Mouse (Mus musculus) lung, postnatal 10 days (tissue): ENCODE measurements around the gene Arpp21.

Source experiments
- DNase-seq: peaks from one replicate; pipeline ENCODE4 v3.0.0; 2021

The Arpp21 gene

GRCm38 (mm10) chr9:112235696-112236397 lies at the start of gene Arpp21:
Gene Arpp21, minus strand, starts transcription at chr9:112235938.
- DNase-seq, result no peak

- no peak for DNase-seq
These were observed 36.8 kb upstream of the Arpp21 start for GRCm38 (mm10) chr9:112272426-112272969.

- no peak for DNase-seq
These were observed 29.4 kb upstream of the Arpp21 start for GRCm38 (mm10) chr9:112264982-112265641.

- DNase-seq, result no peak
These were observed 26.5 kb upstream of the Arpp21 start for GRCm38 (mm10) chr9:112261986-112262901.

GRCm38 (mm10) chr9:112261556-112261955 lies 25.8 kb upstream of the Arpp21 start:
- no peak for DNase-seq

- no peak for DNase-seq
These were observed 25.0 kb upstream of the Arpp21 start for GRCm38 (mm10) chr9:112260696-112261095.

GRCm38 (mm10) chr9:112258560-112258959 lies 22.8 kb upstream of the Arpp21 start:
- no peak for DNase-seq

GRCm38 (mm10) chr9:112255971-112256370 lies 20.2 kb upstream of the Arpp21 start:
- no peak for DNase-seq

- no peak for DNase-seq
These were observed 18.0 kb upstream of the Arpp21 start for GRCm38 (mm10) chr9:112253730-112254129.

GRCm38 (mm10) chr9:112251857-112252256 lies 16.1 kb upstream of the Arpp21 start:
- DNase-seq, result no peak

GRCm38 (mm10) chr9:112251339-112251738 lies 15.6 kb upstream of the Arpp21 start:
- DNase-seq, result no peak

- no peak for DNase-seq
These were observed 14.0 kb upstream of the Arpp21 start for GRCm38 (mm10) chr9:112249753-112250152.

- DNase-seq, result no peak
These were observed 11.4 kb upstream of the Arpp21 start for GRCm38 (mm10) chr9:112247183-112247582.

- DNase-seq, result no peak
These were observed 2.4 kb upstream of the Arpp21 start for GRCm38 (mm10) chr9:112238168-112238567.

GRCm38 (mm10) chr9:112236551-112236950 lies 813 bp upstream of the Arpp21 start:
- no peak for DNase-seq

GRCm38 (mm10) chr9:112235041-112235695 lies 570 bp downstream of the Arpp21 start:
- peak; percentile 10 for DNase-seq

- no peak for DNase-seq
These were observed 1.2 kb downstream of the Arpp21 start for GRCm38 (mm10) chr9:112234505-112235024.

GRCm38 (mm10) chr9:112233822-112234504 lies 1.8 kb downstream of the Arpp21 start:
- no peak for DNase-seq

GRCm38 (mm10) chr9:112233378-112233777 lies 2.4 kb downstream of the Arpp21 start:
- no peak for DNase-seq

GRCm38 (mm10) chr9:112231935-112232575 lies 3.7 kb downstream of the Arpp21 start:
- no peak for DNase-seq

- DNase-seq, result no peak
These were observed 4.4 kb downstream of the Arpp21 start for GRCm38 (mm10) chr9:112231383-112231782.
